Mouse (Mus musculus) CH12.LX (cell line): Measurements from ENCODE around the gene Hist1h2bk. TPM values are rescaled to one million over a fixed set of nuclear protein-coding genes. Genes with fewer than 3 reads are reported as not detected.

ENCODE experiments used
- DNase-seq: peaks from one replicate; pipeline ENCODE4 v3.0.0-alpha.2; 2013; ENCODE audit errors: extremely low read depth
- H3K27ac ChIP-seq: 2 replicates; pipeline ENCODE4 v1.5.1; 2012; ENCODE audit warnings: low read depth, mild to moderate bottlenecking, control low read depth, moderate library complexity; ENCODE audit not compliant: insufficient read depth
- H3K27me3 ChIP-seq: replicated peaks from 2 replicates; pipeline ENCODE3; 2012; ENCODE audit warnings: inconsistent platforms
- H3K36me3 ChIP-seq, 2 experiments: replicated peaks in 1 of 2; 2 replicates each; pipeline versions ENCODE3 to v1.6.1; 2012; ENCODE audit warnings: inconsistent platforms in 1 of 2, low read length in 1 of 2, mild to moderate bottlenecking in 1 of 2, mixed read lengths in 1 of 2, moderate library complexity in 1 of 2; ENCODE audit not compliant: control insufficient read depth in 1 of 2, insufficient read depth in 1 of 2
- H3K4me1 ChIP-seq, 2 experiments: 2 replicates each; pipeline ENCODE4 v1.6.1; 2012; ENCODE audit warnings: inconsistent platforms in 1 of 2, moderate library complexity in 1 of 2; ENCODE audit not compliant: insufficient read depth in 2 of 2, control insufficient read depth in 1 of 2
- H3K4me2 ChIP-seq: 2 replicates; pipeline ENCODE4 v1.6.1; 2012; ENCODE audit warnings: low read depth, mild to moderate bottlenecking, control low read depth; ENCODE audit not compliant: poor library complexity, insufficient read depth, severe bottlenecking
- H3K4me3 ChIP-seq, 3 experiments: fragments of 150-350 bp in 1 of 3; sonication (generic) in 1 of 3; replicated peaks in 1 of 3; 2 replicates each; pipeline versions ENCODE3 to v1.5.1; 2011 to 2012; ENCODE audit warnings: low read depth in 2 of 3, low read length in 2 of 3, mild to moderate bottlenecking in 2 of 3, moderate library complexity in 2 of 3, control low read depth in 1 of 3, improper control_type of control experiment in 1 of 3, inconsistent platforms in 1 of 3, mixed read lengths in 1 of 3; ENCODE audit not compliant: poor library complexity in 1 of 3
- H3K79me2 ChIP-seq: replicated peaks from 2 replicates; pipeline ENCODE4 v1.6.1; 2012; ENCODE audit warnings: mild to moderate bottlenecking, moderate library complexity; ENCODE audit not compliant: control insufficient read depth, poor library complexity, insufficient read depth, severe bottlenecking; ENCODE audit errors: extremely low read depth
- H3K9ac ChIP-seq: 2 replicates; pipeline ENCODE4 v1.6.1; 2012; ENCODE audit warnings: low read depth, mild to moderate bottlenecking, control low read depth, moderate library complexity; ENCODE audit not compliant: insufficient read depth
- H3K9me3 ChIP-seq: replicated peaks from 2 replicates; pipeline ENCODE3; 2012; ENCODE audit warnings: low read length, inconsistent platforms, mixed read lengths
- CHD1 ChIP-seq: IDR thresholded peaks from 2 replicates; pipeline ENCODE4 v1.6.1; 2012; ENCODE audit warnings: low read depth, low read length, improper control_type of control experiment, inconsistent platforms
- CTCF ChIP-seq, 2 experiments: IDR thresholded peaks in 1 of 2; conservative IDR thresholded peaks in 1 of 2; 2 replicates each; pipeline ENCODE4 v1.5.1; 2011 to 2012; ENCODE audit warnings: low read depth in 2 of 2, low read length in 2 of 2, improper control_type of control experiment in 1 of 2, inconsistent platforms in 1 of 2, mild to moderate bottlenecking in 1 of 2, moderate library complexity in 1 of 2
- ELF1 ChIP-seq: IDR thresholded peaks from 2 replicates; pipeline ENCODE4 v1.6.1; 2014; ENCODE audit warnings: low read depth, mild to moderate bottlenecking, inconsistent platforms, low read length, improper control_type of control experiment
- EP300 ChIP-seq: IDR thresholded peaks from 2 replicates; pipeline ENCODE4 v1.6.1; 2011; ENCODE audit warnings: low read length, improper control_type of control experiment
- HCFC1 ChIP-seq: IDR thresholded peaks from 2 replicates; pipeline ENCODE4 v1.6.1; 2012; ENCODE audit warnings: low read depth, mild to moderate bottlenecking, inconsistent platforms, low read length, improper control_type of control experiment
- IRF4 ChIP-seq: IDR thresholded peaks from 2 replicates; pipeline ENCODE4 v1.6.1; 2014; ENCODE audit warnings: low read depth, mild to moderate bottlenecking, inconsistent platforms, low read length, improper control_type of control experiment
- JUN ChIP-seq: IDR thresholded peaks from 2 replicates; pipeline ENCODE4 v1.6.1; 2011; ENCODE audit warnings: low read depth, mild to moderate bottlenecking, low read length, improper control_type of control experiment, moderate library complexity; ENCODE audit not compliant: insufficient read depth
- KAT2A ChIP-seq: IDR thresholded peaks from 2 replicates; pipeline ENCODE4 v1.6.1; 2012; ENCODE audit warnings: low read length, improper control_type of control experiment, inconsistent platforms; ENCODE audit not compliant: insufficient replicate concordance
- MAFK ChIP-seq: IDR thresholded peaks from 2 replicates; pipeline ENCODE4 v1.6.1; 2011; ENCODE audit warnings: low read length, improper control_type of control experiment; ENCODE audit not compliant: insufficient replicate concordance
- MAZ ChIP-seq: IDR thresholded peaks from 2 replicates; pipeline ENCODE4 v1.6.1; 2012; ENCODE audit warnings: low read depth, mild to moderate bottlenecking, inconsistent platforms, low read length, improper control_type of control experiment, moderate library complexity
- MYC ChIP-seq: IDR thresholded peaks from 2 replicates; pipeline ENCODE4 v1.6.1; 2011; ENCODE audit warnings: low read depth, mild to moderate bottlenecking, improper control_type of control experiment, low read length
- POLR2A ChIP-seq: IDR thresholded peaks from 2 replicates; pipeline ENCODE4 v1.6.1; 2011; ENCODE audit warnings: low read depth, mild to moderate bottlenecking, improper control_type of control experiment, low read length
- RCOR1 ChIP-seq: conservative IDR thresholded peaks from 2 replicates; pipeline ENCODE4 v1.6.1; 2012; ENCODE audit warnings: low read depth, mild to moderate bottlenecking, inconsistent platforms, low read length, improper control_type of control experiment
- TBP ChIP-seq: conservative IDR thresholded peaks from 2 replicates; pipeline ENCODE4 v1.6.1; 2011; ENCODE audit warnings: low read depth, low read length, improper control_type of control experiment
- USF2 ChIP-seq: conservative IDR thresholded peaks from 2 replicates; pipeline ENCODE4 v1.6.1; 2011; ENCODE audit warnings: low read depth, low read length, improper control_type of control experiment
- ZC3H11A ChIP-seq: IDR thresholded peaks from 2 replicates; pipeline ENCODE4 v1.6.1; 2012; ENCODE audit warnings: low read depth, mild to moderate bottlenecking, inconsistent platforms, low read length, improper control_type of control experiment
- dilution Hi-C: fragments of 300-500 bp; cut with MboI; formaldehyde crosslinking; loops from 2 replicates; pipeline ENCODE4 v1.14.3; 2020; ENCODE audit warnings: low sequenced_read_pairs; ENCODE audit not compliant: extremely low pct_unique_long_range_greater_than_20kb, extremely low pct_ligation_motif_present
- in situ Hi-C: fragments of 300-500 bp; cut with MboI; formaldehyde crosslinking; loops from 3 replicates; pipeline ENCODE4 v1.14.3; 2019; ENCODE audit warnings: low sequenced_read_pairs, low pct_ligation_motif_present, low pct_unique_long_range_greater_than_20kb, mixed read lengths
- polyA plus RNA-seq: library from polyadenylated mRNA; unstranded; fragments of >175 nt; gene quantifications from 2 replicates; pipeline ENCODE4 v1.2.1, GENCODE M21; 2012; ENCODE audit warnings: low read depth; ENCODE audit not compliant: insufficient read length
- total RNA-seq, 2 experiments: library from RNA; depleted of rRNA; stranded (reverse); fragments of 300-350 nt in 1 of 2; fragments of >200 nt in 1 of 2; gene quantifications; 2 replicates each; pipeline ENCODE4 v1.2.3; 2012 to 2014

Gene Hist1h2bk
- total and polyA plus RNA-seq, 3 experiments = 8.1 to 2,636 (median 47.2) TPM

- Histone ChIP-seq H3K4me3 (no peak overlapping the region), H3K36me3 (no peaks in the 10 kb centered on the region)
- TF ChIP-seq HCFC1 (no peak), KAT2A (no peak), IRF4 (peak; percentile 53; the same call in 1 of the 2 replicates), RCOR1 (no peak), MAZ (no peak), EP300 (peak; percentile 55)
- TF ChIP-seq, all 38 proteins: peak for 2
- Histone ChIP-seq H3K9me3 (no peaks in the 10 kb centered on the region), H3K79me2 (no peaks in the 10 kb centered on the region), H3K4me1 (peaks cover 0 to 21% of the 10 kb centered on the region in 2 experiments; a peak in 3 of 4 replicates), H3K4me2 (no peak overlapping the region), H3K9ac (no peak overlapping the region), H3K27ac (no peak overlapping the region), H3K27me3 (no peaks in the 10 kb centered on the region)
- dilution Hi-C loops = no loop called here
- no peak for DNase-seq
- in situ Hi-C loops = no loop called here
These were observed 18.1 kb downstream of the Hist1h2bk start for GRCm38 (mm10) chr13:22053754-22054153.

GRCm38 (mm10) chr13:22061422-22061821 is 25.8 kb downstream of the Hist1h2bk start:
- in situ Hi-C loops (no loop called here), dilution Hi-C loops (no loop called here)
- H3K27me3 ChIP-seq = no peaks in the 10 kb centered on the region
- TF ChIP-seq TBP (no peak), JUN (no peak), MAFK (no peak), ZC3H11A (no peak), HCFC1 (no peak), RCOR1 (no peak), MYC (no peak), ELF1 (no peak), CTCF (conservative IDR thresholded peaks at IDR 0.05 in 1 of 2, IDR thresholded peaks at IDR 0.05 in 1 of 2; ENCODE audit: low read depth in 2 of 2, low read length in 2 of 2) (no peak), POLR2A (no peak), CHD1 (no peak), EP300 (no peak), USF2 (no peak)
- no peak overlapping the region for H3K4me3 ChIP-seq
- H3K9me3 ChIP-seq = no peaks in the 10 kb centered on the region
- DNase-seq = no peak
- no peak overlapping the region for H3K27ac ChIP-seq
- H3K9ac ChIP-seq = no peak overlapping the region
- no peaks in the 10 kb centered on the region for H3K36me3 ChIP-seq
- H3K4me1 ChIP-seq = no peaks in the 10 kb centered on the region
- H3K79me2 ChIP-seq = no peaks in the 10 kb centered on the region
- H3K4me2 ChIP-seq = no peak overlapping the region
